Mouse (Mus musculus): ENCODE data around the gene Bahcc1. TPM values are rescaled to one million over a fixed set of nuclear protein-coding genes. Genes with fewer than 3 reads are reported as not detected.
A peak's percentile ranks its signal among the peaks of the same experiment; 100 is the strongest.

The Bahcc1 gene
- 10 to 100 TPM; 16.6 to 24.5 (median 19.5) TPM for total RNA-seq (2022)

GRCm38 (mm10) chr11:120232230-120233097, at the start of gene Bahcc1:
Gene Bahcc1, plus strand, starts transcription at chr11:120232947.
- peak; percentile 100 for DNase-seq

- DNase-seq, result no peak
Measured at GRCm38 (mm10) chr11:120183180-120183579, 49.6 kb upstream of the Bahcc1 start.

GRCm38 (mm10) chr11:120183708-120184107, 49.0 kb upstream of the Bahcc1 start:
- no peak for DNase-seq

- peak; percentile 52 for DNase-seq
Measured at GRCm38 (mm10) chr11:120184371-120185315, 48.1 kb upstream of the Bahcc1 start.

GRCm38 (mm10) chr11:120185316-120186141, 47.2 kb upstream of the Bahcc1 start:
- DNase-seq, result peak; percentile 78

GRCm38 (mm10) chr11:120186145-120186740, 46.5 kb upstream of the Bahcc1 start:
- DNase-seq, result no peak

GRCm38 (mm10) chr11:120186821-120187235, 45.9 kb upstream of the Bahcc1 start:
- DNase-seq, result peak; percentile 33

- DNase-seq, result peak; percentile 31
Measured at GRCm38 (mm10) chr11:120187236-120188101, 45.3 kb upstream of the Bahcc1 start.

GRCm38 (mm10) chr11:120188102-120188480, 44.7 kb upstream of the Bahcc1 start:
- no peak for DNase-seq

- peak; percentile 46 for DNase-seq
Measured at GRCm38 (mm10) chr11:120188481-120189441, 44.0 kb upstream of the Bahcc1 start.

GRCm38 (mm10) chr11:120189459-120190312, 43.1 kb upstream of the Bahcc1 start:
- DNase-seq, result peak; percentile 98

- no peak for DNase-seq
Measured at GRCm38 (mm10) chr11:120190526-120191412, 42.0 kb upstream of the Bahcc1 start.

- no peak for DNase-seq
Measured at GRCm38 (mm10) chr11:120198831-120199230, 33.9 kb upstream of the Bahcc1 start.

GRCm38 (mm10) chr11:120199766-120200165, 33.0 kb upstream of the Bahcc1 start:
- DNase-seq, result no peak

- no peak for DNase-seq
Measured at GRCm38 (mm10) chr11:120200621-120201020, 32.1 kb upstream of the Bahcc1 start.

- DNase-seq, result no peak
Measured at GRCm38 (mm10) chr11:120204200-120204599, 28.5 kb upstream of the Bahcc1 start.

- no peak for DNase-seq
Measured at GRCm38 (mm10) chr11:120206069-120206668, 26.6 kb upstream of the Bahcc1 start.

Data from adrenal gland, adult 8-10 months (tissue).